8 mouse cellular contexts compared by ENCODE assay signal in genomic region chr3:35404492-35405390, GRCm38 (mm10).
A peak's percentile ranks its signal among the peaks of the same experiment; 100 is the strongest.
DNase-seq lines count a peak whose midpoint lies in the region; ATAC-seq lines count a peak whose summit lies in the region.

No protein-coding gene starts in this region.

- no peak for ATAC-seq in intestine, embryonic 14.5 days (replicated peaks; ENCODE audit: low FRiP score, low TSS enrichment, low read depth)
- no peak for ATAC-seq in intestine, embryonic 15.5 days
- ATAC-seq in forebrain, embryonic 16.5 days, result peak; percentile 30; the same call in 1 of the 2 replicates
- ATAC-seq in CD4-positive, CD25-positive, alpha-beta regulatory T cell, adult 4 months, result no peak
- no peak for ATAC-seq in megakaryocyte progenitor cell, adult 5-6 weeks (replicated peaks; ENCODE audit: poor library complexity)

- no peak for DNase-seq in intestine, embryonic 14.5 days (ENCODE audit: low spot score)
- peak; percentile 5 for DNase-seq in NIH3T3 (ENCODE audit: low read depth)
- peak; percentile 88 for DNase-seq in mesoderm, embryonic 11.5 days (ENCODE audit: low read depth, low spot score)
- DNase-seq in ovary, postnatal 10 days (ENCODE audit: low spot score), result no peak

- WGBS in intestine, embryonic 14.5 days, result 23% methylated on average over 10 of the region's 10 CpGs
- 22% methylated on average over 10 of the region's 10 CpGs for WGBS in intestine, embryonic 15.5 days
- WGBS in forebrain, embryonic 16.5 days, result 4% methylated on average over 10 of the region's 10 CpGs

- no peaks in the 10 kb centered on the region for H3K4me1 ChIP-seq in intestine, embryonic 14.5 days (replicated peaks; ENCODE audit: control insufficient read depth, insufficient read depth, low read length)
- no peaks in the 10 kb centered on the region for H3K4me1 ChIP-seq in intestine, embryonic 15.5 days (replicated peaks)
- peaks cover 15% of the 10 kb centered on the region for H3K4me1 ChIP-seq in forebrain, embryonic 16.5 days (replicated peaks; ENCODE audit: control insufficient read depth, insufficient read depth, low read length)

- no peak overlapping the region for H3K4me3 ChIP-seq in intestine, embryonic 14.5 days (ENCODE audit: low read depth, low read length)
- H3K4me3 ChIP-seq in intestine, embryonic 15.5 days (replicated peaks), result no peak overlapping the region
- H3K4me3 ChIP-seq in forebrain, embryonic 16.5 days (replicated peaks; ENCODE audit: low read length), result no peak overlapping the region

- no peak overlapping the region for H3K27ac ChIP-seq in intestine, embryonic 14.5 days (ENCODE audit: low read depth)
- H3K27ac ChIP-seq in intestine, embryonic 15.5 days, result no peak overlapping the region
- peak overlapping the region; percentile 68 for H3K27ac ChIP-seq in forebrain, embryonic 16.5 days (ENCODE audit: low read length)

- H3K9me3 ChIP-seq in intestine, embryonic 14.5 days (ENCODE audit: control insufficient read depth, low read length), result no peaks in the 10 kb centered on the region
- H3K9me3 ChIP-seq in intestine, embryonic 15.5 days, result no peaks in the 10 kb centered on the region
- H3K9me3 ChIP-seq in forebrain, embryonic 16.5 days (ENCODE audit: control insufficient read depth, low read length), result no peaks in the 10 kb centered on the region

- no peaks in the 10 kb centered on the region for H3K36me3 ChIP-seq in intestine, embryonic 14.5 days (ENCODE audit: control insufficient read depth, insufficient read depth, low read length)
- no peaks in the 10 kb centered on the region for H3K36me3 ChIP-seq in intestine, embryonic 15.5 days
- no peaks in the 10 kb centered on the region for H3K36me3 ChIP-seq in forebrain, embryonic 16.5 days (ENCODE audit: control insufficient read depth, insufficient read depth)

- H3K27me3 ChIP-seq in intestine, embryonic 14.5 days (replicated peaks; ENCODE audit: control insufficient read depth, insufficient read depth, low read length), result no peaks in the 10 kb centered on the region
- no peaks in the 10 kb centered on the region for H3K27me3 ChIP-seq in intestine, embryonic 15.5 days (replicated peaks)
- H3K27me3 ChIP-seq in forebrain, embryonic 16.5 days (replicated peaks; ENCODE audit: control insufficient read depth, insufficient read depth, low read length), result no peaks in the 10 kb centered on the region

- H3K9ac ChIP-seq in intestine, embryonic 14.5 days (ENCODE audit: low read length), result no peak overlapping the region
- no peak overlapping the region for H3K9ac ChIP-seq in intestine, embryonic 15.5 days
- H3K9ac ChIP-seq in forebrain, embryonic 16.5 days (replicated peaks; ENCODE audit: low read depth, low read length), result no peak overlapping the region

- H3K4me2 ChIP-seq in intestine, embryonic 14.5 days (ENCODE audit: low read length), result peak overlapping the region; percentile 28
- no peak overlapping the region for H3K4me2 ChIP-seq in intestine, embryonic 15.5 days (replicated peaks)
- H3K4me2 ChIP-seq in forebrain, embryonic 16.5 days (ENCODE audit: low read length), result peak overlapping the region; percentile 5

Comparison
In these comparisons a context has a peak if more than half of its experiments do, and no peak if none do; other contexts are left out.
1. DNase-seq: peak in NIH3T3 (single experiment) and mesoderm, embryonic 11.5 days (single experiment); none in intestine, embryonic 14.5 days (single experiment) and ovary, postnatal 10 days (single experiment).